In genomic region chr6:13854230-13854629, GRCm38 (mm10) we compare ENCODE assay signal across 28 mouse cellular contexts. TPM values are rescaled to one million over a fixed set of nuclear protein-coding genes. Genes with fewer than 3 reads are reported as not detected.
DNase-seq lines count a peak whose midpoint lies in the region; ATAC-seq and TF ChIP-seq lines count a peak whose summit lies in the region.
"Had no signal": no experiment of that assay in that cellular context is flagged by ENCODE, and none has a peak within 500 bp of the region (broad histone marks: within the 10 kb centered on the region; RNA-seq: fewer than 3 reads in every experiment).

No protein-coding gene starts in this region.

- 31% methylated on average over 10 of the region's 11 CpGs for WGBS in heart, embryonic 11.5 days (ENCODE audit: insufficient replicate concordance)
- WGBS in kidney, embryonic 16.5 days: 27% methylated on average over 11 of the region's 11 CpGs
- 25% methylated on average over 10 of the region's 11 CpGs for WGBS in limb, embryonic 11.5 days

- no peaks in the 10 kb centered on the region for H3K27me3 ChIP-seq in heart, embryonic 11.5 days (ENCODE audit: control insufficient read depth, insufficient read depth, low read length)
- H3K27me3 ChIP-seq in kidney, embryonic 16.5 days (ENCODE audit: insufficient read depth, low read length): no peaks in the 10 kb centered on the region
- H3K27me3 ChIP-seq in limb, embryonic 11.5 days (ENCODE audit: control insufficient read depth, insufficient read depth, low read length): no peaks in the 10 kb centered on the region
- H3K27me3 ChIP-seq: liver, embryonic 12.5 days; midbrain, embryonic 15.5 days had no signal

- H3K9me3 ChIP-seq in heart, embryonic 11.5 days (replicated peaks; ENCODE audit: control insufficient read depth, low read length): no peaks in the 10 kb centered on the region
- no peaks in the 10 kb centered on the region for H3K9me3 ChIP-seq in kidney, embryonic 16.5 days (ENCODE audit: low read length)
- H3K9me3 ChIP-seq in ES-E14 (ENCODE audit: control insufficient read depth, insufficient read depth, low read depth, low read length): no peaks in the 10 kb centered on the region
- H3K9me3 ChIP-seq in limb, embryonic 11.5 days (ENCODE audit: control insufficient read depth, low read length): no peaks in the 10 kb centered on the region
- H3K9me3 ChIP-seq: liver, embryonic 12.5 days; midbrain, embryonic 15.5 days had no signal

- H3K9ac ChIP-seq in heart, embryonic 11.5 days (ENCODE audit: low read depth, low read length): no peak overlapping the region
- H3K9ac ChIP-seq in kidney, embryonic 16.5 days (replicated peaks; ENCODE audit: low read length): no peak overlapping the region
- H3K9ac ChIP-seq in ES-E14 (ENCODE audit: insufficient read depth, low read depth, low read length, poor library complexity, severe bottlenecking): peak overlapping the region; percentile 81
- no peak overlapping the region for H3K9ac ChIP-seq in limb, embryonic 11.5 days (ENCODE audit: low read length)
- H3K9ac ChIP-seq: liver, embryonic 12.5 days; lung, embryonic 14.5 days; midbrain, embryonic 15.5 days had no signal

- no peaks in the 10 kb centered on the region for H3K4me1 ChIP-seq in heart, embryonic 11.5 days (ENCODE audit: control insufficient read depth, insufficient read depth, low read length)
- no peaks in the 10 kb centered on the region for H3K4me1 ChIP-seq in kidney, embryonic 16.5 days (ENCODE audit: insufficient read depth, low read length)
- H3K4me1 ChIP-seq in ES-E14 (ENCODE audit: control insufficient read depth in 2 of 2, insufficient read depth in 2 of 2, low read length in 2 of 2, poor library complexity in 1 of 2): peaks cover 0 to 2% of the 10 kb centered on the region in 2 experiments; a peak in 1 of 4 replicates
- no peaks in the 10 kb centered on the region for H3K4me1 ChIP-seq in limb, embryonic 11.5 days (ENCODE audit: control insufficient read depth, insufficient read depth, low read length)
- H3K4me1 ChIP-seq: liver, embryonic 12.5 days; midbrain, embryonic 15.5 days had no signal

- 0 out of 2 replicates have a peak overlapping the region, but pooled peaks have one; percentile 19 for H3K4me2 ChIP-seq in heart, embryonic 11.5 days
- 0 out of 2 replicates have a peak overlapping the region, but pooled peaks have one; percentile 15 for H3K4me2 ChIP-seq in kidney, embryonic 16.5 days (replicated peaks; ENCODE audit: low read depth, low read length)
- peak overlapping the region; percentile 15; the same call in 1 of the 2 replicates for H3K4me2 ChIP-seq in limb, embryonic 11.5 days (ENCODE audit: low read depth, severe bottlenecking)
- H3K4me2 ChIP-seq: liver, embryonic 12.5 days; lung, embryonic 14.5 days; midbrain, embryonic 15.5 days had no signal

- no peak for DNase-seq in heart, postnatal 25 days (ENCODE audit: low spot score)
- no peak for DNase-seq in kidney, postnatal 25 days
- DNase-seq in ES-E14 (ENCODE audit: low read depth, low spot score): no peak
- DNase-seq in limb, embryonic 11.5 days (ENCODE audit: low spot score): no peak
- no peak for DNase-seq in lung, adult 18-20 months
- DNase-seq in neural tube, embryonic 10.5 days (ENCODE audit: extremely low spot score, low spot score): no peak
- DNase-seq: adrenal gland, adult 2 months; cerebellum, adult 11-12 months; cerebellum, postnatal 10 days; gastrocnemius, postnatal 14 days; heart, adult 18-20 months; heart, postnatal 4 days; kidney, adult 2 months; kidney, postnatal 36 days; lung, embryonic 14.5 days; right cerebral cortex, adult 18-20 months; right cerebral cortex, postnatal 4 days; thymus, postnatal 25 days had no signal

- intact Hi-C loops in heart, postnatal 25 days (cut with DNase I): no loop called here

- no peaks in the 10 kb centered on the region for H3K36me3 ChIP-seq in heart, embryonic 11.5 days (ENCODE audit: control insufficient read depth, insufficient read depth, low read length)
- H3K36me3 ChIP-seq in kidney, embryonic 16.5 days (ENCODE audit: insufficient read depth, low read length): no peaks in the 10 kb centered on the region
- H3K36me3 ChIP-seq in ES-E14 (ENCODE audit: control insufficient read depth, insufficient read depth, low read length, poor library complexity, severe bottlenecking): no peaks in the 10 kb centered on the region
- no peaks in the 10 kb centered on the region for H3K36me3 ChIP-seq in limb, embryonic 11.5 days (ENCODE audit: control insufficient read depth, insufficient read depth, low read length)
- H3K36me3 ChIP-seq: liver, embryonic 12.5 days; midbrain, embryonic 15.5 days had no signal

- no peak for ATAC-seq in heart, embryonic 11.5 days (replicated peaks; ENCODE audit: insufficient number of reproducible peaks, low FRiP score, low TSS enrichment)
- no peak; the same call in 1 of the 2 replicates for ATAC-seq in kidney, embryonic 16.5 days (ENCODE audit: low FRiP score, low TSS enrichment)
- ATAC-seq in limb, embryonic 11.5 days (ENCODE audit: insufficient number of reproducible peaks, low FRiP score, low TSS enrichment, low read depth): no peak
- ATAC-seq: CD4-positive, CD25-positive, alpha-beta regulatory T cell, adult 4 months; forebrain, embryonic 16.5 days; liver, embryonic 12.5 days; midbrain, embryonic 15.5 days had no signal

- in situ Hi-C loops in ES-E14 (cut with MboI; ENCODE audit: low sequenced_read_pairs in 2 of 2, unreplicated experiment in 2 of 2): no loop called here

- no peak overlapping the region for H3K4me3 ChIP-seq in heart, embryonic 11.5 days (ENCODE audit: low read depth, low read length)
- no peak overlapping the region for H3K4me3 ChIP-seq in kidney, embryonic 16.5 days (ENCODE audit: low read length)
- H3K4me3 ChIP-seq in ES-E14 (ENCODE audit: insufficient read depth in 1 of 2, low read depth in 1 of 2, low read length in 2 of 2, poor library complexity in 1 of 2, severe bottlenecking in 1 of 2): peak overlapping the region; percentile 76 to 83
- H3K4me3 ChIP-seq in limb, embryonic 11.5 days (ENCODE audit: low read depth, low read length): no peak overlapping the region
- H3K4me3 ChIP-seq: erythroblast, embryonic 14.5 days; left cerebral cortex, adult 2 months; liver, embryonic 12.5 days; midbrain, embryonic 15.5 days; myocyte had no signal

- H3K27ac ChIP-seq in heart, embryonic 11.5 days (ENCODE audit: low read depth, low read length): no peak overlapping the region
- no peak overlapping the region for H3K27ac ChIP-seq in kidney, embryonic 16.5 days (ENCODE audit: low read length)
- peak overlapping the region; percentile 87 for H3K27ac ChIP-seq in ES-E14 (ENCODE audit: insufficient read depth, low read depth, low read length, poor library complexity, severe bottlenecking)
- H3K27ac ChIP-seq in limb, embryonic 11.5 days (replicated peaks; ENCODE audit: low read depth, low read length): no peak overlapping the region
- H3K27ac ChIP-seq: left cerebral cortex, adult 2 months; liver, embryonic 12.5 days; midbrain, embryonic 15.5 days had no signal

TF ChIP-seq in ES-E14, 5 proteins besides CTCF, POLR2A, EP300 and RAD21:
- TF ChIP-seq ZNF384 (IDR thresholded peaks at IDR 0.05; ENCODE audit: low read depth, low read length) (no peak), HCFC1 (IDR thresholded peaks at IDR 0.05; ENCODE audit: borderline replicate concordance, insufficient read depth, low read length) (no peak)
TF ChIP-seq in ES-E14: peak in this region for 0.

RNA-seq across cellular contexts. Expression of gene Gpr85, which starts 14.5 kb away (rescaled TPM):
- polyA plus RNA-seq in heart, embryonic 11.5 days (2014; fragmentation: Nextera tagmentation; extraction: Ambion mirVana): 6.6 and 7.2 TPM in 2 replicates
- under 1 TPM; 0.11 to 0.47 TPM for total RNA-seq in heart, postnatal 25 days (2021)
- polyA plus RNA-seq in kidney, embryonic 16.5 days (2015; fragmentation: Nextera tagmentation; extraction: Ambion mirVana): 1.3 and 1.7 TPM in 2 replicates
- total RNA-seq in ES-E14 (2012; rRNA removed): 1.0 and 1.2 TPM in 2 replicates
- 2.9 and 3.4 TPM in 2 replicates for polyA plus RNA-seq in limb, embryonic 11.5 days (2014; fragmentation: Nextera tagmentation; extraction: Ambion mirVana)
- total RNA-seq: MEL had no signal
- polyA plus RNA-seq: erythroblast, embryonic 14.5 days had no signal

RNA-seq across cellular contexts. Expression of gene 2610001J05Rik, which starts 17.1 kb away (rescaled TPM):
- 93.7 and 104 TPM in 2 replicates for polyA plus RNA-seq in heart, embryonic 11.5 days (2014; fragmentation: Nextera tagmentation; extraction: Ambion mirVana)
- 10 to 100 TPM; 40.9 to 44.3 TPM for total RNA-seq in heart, postnatal 25 days (2021)
- 98.8 and 101 TPM in 2 replicates for polyA plus RNA-seq in kidney, embryonic 16.5 days (2015; fragmentation: Nextera tagmentation; extraction: Ambion mirVana)
- total RNA-seq in ES-E14 (2012; rRNA removed): 20.1 and 29.1 TPM in 2 replicates
- polyA plus RNA-seq in limb, embryonic 11.5 days (2014; fragmentation: Nextera tagmentation; extraction: Ambion mirVana): 69.7 and 70.6 TPM in 2 replicates

Comparison
In these comparisons a context has a peak if more than half of its experiments do, and no peak if none do; other contexts are left out.
1. H3K4me3 ChIP-seq: peak in ES-E14 (2 of 2); none in heart, embryonic 11.5 days (single experiment), kidney, embryonic 16.5 days (single experiment) and limb, embryonic 11.5 days (single experiment).
2. Peak in every context shown above with its lines, with median percentiles within 50 percentile points of each other: H3K4me2 ChIP-seq.